ENCODE assay signal across 15 mouse cellular contexts in genomic region chr6:86605260-86605659, GRCm38 (mm10). TPM values are rescaled to one million over a fixed set of nuclear protein-coding genes. Genes with fewer than 3 reads are reported as not detected.
DNase-seq lines count a peak whose midpoint lies in the region; ATAC-seq and TF ChIP-seq lines count a peak whose summit lies in the region.
"Had no signal": no experiment of that assay in that cellular context is flagged by ENCODE, and none has a peak within 500 bp of the region (broad histone marks: within the 10 kb centered on the region; RNA-seq: fewer than 3 reads in every experiment).

No protein-coding gene starts in this region.

- H3K4me1 ChIP-seq in lung, adult 2 months (ENCODE audit: control insufficient read depth, insufficient read depth, low read length): peaks cover 14% of the 10 kb centered on the region
- H3K4me1 ChIP-seq: hindbrain, embryonic 12.5 days; neural tube, embryonic 13.5 days had no signal

- H3K27me3 ChIP-seq in myocyte (ENCODE audit: control insufficient read depth, insufficient read depth, insufficient read length): no peaks in the 10 kb centered on the region
- H3K27me3 ChIP-seq: hindbrain, embryonic 12.5 days; kidney, embryonic 15.5 days; liver, embryonic 15.5 days; neural tube, embryonic 13.5 days had no signal

- no peaks in the 10 kb centered on the region for H3K79me2 ChIP-seq in myocyte (ENCODE audit: control insufficient read depth, insufficient read depth)

- peak; percentile 55 for ATAC-seq in activated CD4-positive, CD25-positive, alpha-beta regulatory T cell, adult 4 months
- ATAC-seq in granulocyte monocyte progenitor cell, adult 5-6 weeks (replicated peaks; ENCODE audit: poor library complexity, severe bottlenecking): no peak
- ATAC-seq in megakaryocyte-erythroid progenitor cell, adult 5-6 weeks (replicated peaks; ENCODE audit: low FRiP score, low TSS enrichment, poor library complexity, severe bottlenecking): no peak

- H3ac ChIP-seq in myocyte (ENCODE audit: control insufficient read depth, insufficient read length): no peak overlapping the region

- DNase-seq in lung, adult 18-20 months: peak; percentile 57 to 66
- no peak for DNase-seq in lung, adult 2 months
- DNase-seq in thymus, postnatal 14 days: peak; percentile 76
- DNase-seq in adrenal gland, adult 2 months: no peak
- DNase-seq: cerebellum, postnatal 10 days had no signal

- no peak for TF ChIP-seq POLR2A in lung, adult 2 months (IDR thresholded peaks at IDR 0.05; ENCODE audit: borderline replicate concordance, extremely low read depth, low read depth, low read length)
- TF ChIP-seq POLR2A in myocyte (IDR thresholded peaks at IDR 0.05; ENCODE audit: insufficient read length, low read depth): no peak

- no peaks in the 10 kb centered on the region for H3K36me3 ChIP-seq in myocyte (ENCODE audit: control insufficient read depth, insufficient read depth)
- H3K36me3 ChIP-seq: hindbrain, embryonic 12.5 days; kidney, embryonic 15.5 days; liver, embryonic 15.5 days; neural tube, embryonic 13.5 days had no signal

- H3K4me2 ChIP-seq in myocyte (ENCODE audit: low read depth): peak overlapping the region; percentile 20
- H3K4me2 ChIP-seq: hindbrain, embryonic 12.5 days; kidney, embryonic 15.5 days; liver, embryonic 15.5 days; midbrain, embryonic 11.5 days; neural tube, embryonic 13.5 days had no signal

- H3K4me3 ChIP-seq in lung, adult 2 months (replicated peaks; ENCODE audit: extremely low read depth, low read depth, low read length): no peak overlapping the region
- H3K4me3 ChIP-seq in myocyte: no peak overlapping the region
- H3K4me3 ChIP-seq: hindbrain, embryonic 12.5 days; kidney, embryonic 15.5 days; liver, embryonic 15.5 days; neural tube, embryonic 13.5 days had no signal

- WGBS in lung, adult 2 months: 53% methylated on average over 7 of the region's 7 CpGs

- TF ChIP-seq CTCF in lung, adult 2 months (IDR thresholded peaks at IDR 0.05; ENCODE audit: insufficient read depth, low read length): no peak

TF ChIP-seq in myocyte, 11 proteins besides CTCF, POLR2A, EP300 and RAD21:
- TF ChIP-seq MYOG (IDR thresholded peaks at IDR 0.05; ENCODE audit: control insufficient read depth in 1 of 3, insufficient read depth in 1 of 3, insufficient read length in 2 of 3, low read depth in 2 of 3) (no peak), USF1 (IDR thresholded peaks at IDR 0.05; ENCODE audit: low read depth) (no peak), MYOD1 (IDR thresholded peaks at IDR 0.05; ENCODE audit: control insufficient read depth in 1 of 3, insufficient read length in 2 of 3, low read depth in 2 of 3) (peak in 1 of 3 experiments; percentile 57)
TF ChIP-seq in myocyte: peak in this region for 1.

RNA-seq across cellular contexts. Expression of gene Asprv1, which starts 22.7 kb away (rescaled TPM):
- polyA plus RNA-seq in lung, adult 2 months (2012; rRNA removed): 0.43 and 263 TPM in 2 replicates
- under 1 TPM; 0.29 to 0.31 TPM for polyA plus RNA-seq in activated CD4-positive, CD25-positive, alpha-beta regulatory T cell, adult 4 months (2017; shearing (Covaris generic))
- 0.34 TPM for polyA plus RNA-seq in myocyte (2012; fragmentation: generic; extraction: Trizol)
- not detected in 2 replicates for total RNA-seq in granulocyte monocyte progenitor cell, adult 5-6 weeks (2014; fragmentation: Nextera tagmentation)
- total RNA-seq in granulocyte monocyte progenitor cell, adult 5-6 weeks (2017): 0.98 TPM in 1 of 2 replicates, not detected in the other
- total RNA-seq in megakaryocyte-erythroid progenitor cell, adult 5-6 weeks (2014; fragmentation: Nextera tagmentation): not detected in 2 replicates
- not detected in 2 replicates for total RNA-seq in megakaryocyte-erythroid progenitor cell, adult 5-6 weeks (2017)
- not detected for total RNA-seq in adrenal gland, adult 2 months (2021)
- polyA plus RNA-seq in adrenal gland, adult 2 months (2012; rRNA removed): 0.06 and 0.10 TPM in 2 replicates
- total RNA-seq: gastrocnemius, adult 18-20 months had no signal

Comparison
In these comparisons a context has a peak if more than half of its experiments do, and no peak if none do; other contexts are left out.
1. DNase-seq: peak in lung, adult 18-20 months (2 of 2) and thymus, postnatal 14 days (single experiment); none in lung, adult 2 months (single experiment) and adrenal gland, adult 2 months (single experiment).